Mouse (Mus musculus) CH12.LX (cell line): Measurements from ENCODE around the gene Prrc2b. TPM values are rescaled to one million over a fixed set of nuclear protein-coding genes. Genes with fewer than 3 reads are reported as not detected.

Source experiments
- DNase-seq: peaks from one replicate; pipeline ENCODE4 v3.0.0-alpha.2; 2013; ENCODE audit errors: extremely low read depth
- H3K27ac ChIP-seq: 2 replicates; pipeline ENCODE4 v1.5.1; 2012; ENCODE audit warnings: low read depth, mild to moderate bottlenecking, control low read depth, moderate library complexity; ENCODE audit not compliant: insufficient read depth
- H3K27me3 ChIP-seq: replicated peaks from 2 replicates; pipeline ENCODE3; 2012; ENCODE audit warnings: inconsistent platforms
- H3K36me3 ChIP-seq, 2 experiments: replicated peaks in 1 of 2; 2 replicates each; pipeline versions ENCODE3 to v1.6.1; 2012; ENCODE audit warnings: inconsistent platforms in 1 of 2, low read length in 1 of 2, mild to moderate bottlenecking in 1 of 2, mixed read lengths in 1 of 2, moderate library complexity in 1 of 2; ENCODE audit not compliant: control insufficient read depth in 1 of 2, insufficient read depth in 1 of 2
- H3K4me1 ChIP-seq, 2 experiments: 2 replicates each; pipeline ENCODE4 v1.6.1; 2012; ENCODE audit warnings: inconsistent platforms in 1 of 2, moderate library complexity in 1 of 2; ENCODE audit not compliant: insufficient read depth in 2 of 2, control insufficient read depth in 1 of 2
- H3K4me2 ChIP-seq: 2 replicates; pipeline ENCODE4 v1.6.1; 2012; ENCODE audit warnings: low read depth, mild to moderate bottlenecking, control low read depth; ENCODE audit not compliant: poor library complexity, insufficient read depth, severe bottlenecking
- H3K4me3 ChIP-seq, 3 experiments: fragments of 150-350 bp in 1 of 3; sonication (generic) in 1 of 3; replicated peaks in 1 of 3; 2 replicates each; pipeline versions ENCODE3 to v1.5.1; 2011 to 2012; ENCODE audit warnings: low read depth in 2 of 3, low read length in 2 of 3, mild to moderate bottlenecking in 2 of 3, moderate library complexity in 2 of 3, control low read depth in 1 of 3, improper control_type of control experiment in 1 of 3, inconsistent platforms in 1 of 3, mixed read lengths in 1 of 3; ENCODE audit not compliant: poor library complexity in 1 of 3
- H3K79me2 ChIP-seq: replicated peaks from 2 replicates; pipeline ENCODE4 v1.6.1; 2012; ENCODE audit warnings: mild to moderate bottlenecking, moderate library complexity; ENCODE audit not compliant: control insufficient read depth, poor library complexity, insufficient read depth, severe bottlenecking; ENCODE audit errors: extremely low read depth
- H3K9ac ChIP-seq: 2 replicates; pipeline ENCODE4 v1.6.1; 2012; ENCODE audit warnings: low read depth, mild to moderate bottlenecking, control low read depth, moderate library complexity; ENCODE audit not compliant: insufficient read depth
- H3K9me3 ChIP-seq: replicated peaks from 2 replicates; pipeline ENCODE3; 2012; ENCODE audit warnings: low read length, inconsistent platforms, mixed read lengths
- CTCF ChIP-seq, 2 experiments: IDR thresholded peaks in 1 of 2; conservative IDR thresholded peaks in 1 of 2; 2 replicates each; pipeline ENCODE4 v1.5.1; 2011 to 2012; ENCODE audit warnings: low read depth in 2 of 2, low read length in 2 of 2, improper control_type of control experiment in 1 of 2, inconsistent platforms in 1 of 2, mild to moderate bottlenecking in 1 of 2, moderate library complexity in 1 of 2
- HCFC1 ChIP-seq: IDR thresholded peaks from 2 replicates; pipeline ENCODE4 v1.6.1; 2012; ENCODE audit warnings: low read depth, mild to moderate bottlenecking, inconsistent platforms, low read length, improper control_type of control experiment
- IRF4 ChIP-seq: IDR thresholded peaks from 2 replicates; pipeline ENCODE4 v1.6.1; 2014; ENCODE audit warnings: low read depth, mild to moderate bottlenecking, inconsistent platforms, low read length, improper control_type of control experiment
- KAT2A ChIP-seq: IDR thresholded peaks from 2 replicates; pipeline ENCODE4 v1.6.1; 2012; ENCODE audit warnings: low read length, improper control_type of control experiment, inconsistent platforms; ENCODE audit not compliant: insufficient replicate concordance
- MAX ChIP-seq: IDR thresholded peaks from 2 replicates; pipeline ENCODE4 v1.6.1; 2011; ENCODE audit warnings: low read length, improper control_type of control experiment
- MAZ ChIP-seq: IDR thresholded peaks from 2 replicates; pipeline ENCODE4 v1.6.1; 2012; ENCODE audit warnings: low read depth, mild to moderate bottlenecking, inconsistent platforms, low read length, improper control_type of control experiment, moderate library complexity
- MEF2A ChIP-seq: IDR thresholded peaks from 2 replicates; pipeline ENCODE4 v1.6.1; 2014; ENCODE audit warnings: low read depth, mild to moderate bottlenecking, inconsistent platforms, low read length, improper control_type of control experiment, borderline replicate concordance
- NELFE ChIP-seq: IDR thresholded peaks from 2 replicates; pipeline ENCODE4 v1.6.1; 2011; ENCODE audit warnings: low read depth, low read length, improper control_type of control experiment
- PAX5 ChIP-seq: IDR thresholded peaks from 2 replicates; pipeline ENCODE4 v1.6.1; 2012; ENCODE audit warnings: low read length, inconsistent platforms, mixed read lengths
- RAD21 ChIP-seq: IDR thresholded peaks from 2 replicates; pipeline ENCODE4 v1.6.1; 2011; ENCODE audit warnings: low read depth, mild to moderate bottlenecking, low read length, improper control_type of control experiment, moderate library complexity
- SIN3A ChIP-seq: IDR thresholded peaks from 2 replicates; pipeline ENCODE4 v1.6.1; 2012; ENCODE audit warnings: low read length, improper control_type of control experiment, inconsistent platforms
- SMC3 ChIP-seq: IDR thresholded peaks from 2 replicates; pipeline ENCODE4 v1.6.1; 2011; ENCODE audit warnings: low read depth, low read length, improper control_type of control experiment
- TCF12 ChIP-seq: IDR thresholded peaks from 2 replicates; pipeline ENCODE4 v1.6.1; 2014; ENCODE audit warnings: low read depth, mild to moderate bottlenecking, inconsistent platforms, low read length, improper control_type of control experiment
- UBTF ChIP-seq: IDR thresholded peaks from 2 replicates; pipeline ENCODE4 v1.6.1; 2012; ENCODE audit warnings: low read depth, mild to moderate bottlenecking, inconsistent platforms, low read length, improper control_type of control experiment, moderate library complexity
- ZC3H11A ChIP-seq: IDR thresholded peaks from 2 replicates; pipeline ENCODE4 v1.6.1; 2012; ENCODE audit warnings: low read depth, mild to moderate bottlenecking, inconsistent platforms, low read length, improper control_type of control experiment
- ZMIZ1 ChIP-seq: IDR thresholded peaks from 2 replicates; pipeline ENCODE4 v1.6.1; 2012; ENCODE audit warnings: low read depth, mild to moderate bottlenecking, inconsistent platforms, low read length, improper control_type of control experiment
- ZNF384 ChIP-seq: IDR thresholded peaks from 2 replicates; pipeline ENCODE4 v1.6.1; 2012; ENCODE audit warnings: low read depth, low read length, improper control_type of control experiment, inconsistent platforms
- dilution Hi-C: fragments of 300-500 bp; cut with MboI; formaldehyde crosslinking; loops from 2 replicates; pipeline ENCODE4 v1.14.3; 2020; ENCODE audit warnings: low sequenced_read_pairs; ENCODE audit not compliant: extremely low pct_unique_long_range_greater_than_20kb, extremely low pct_ligation_motif_present
- in situ Hi-C: fragments of 300-500 bp; cut with MboI; formaldehyde crosslinking; loops from 3 replicates; pipeline ENCODE4 v1.14.3; 2019; ENCODE audit warnings: low sequenced_read_pairs, low pct_ligation_motif_present, low pct_unique_long_range_greater_than_20kb, mixed read lengths
- polyA plus RNA-seq: library from polyadenylated mRNA; unstranded; fragments of >175 nt; gene quantifications from 2 replicates; pipeline ENCODE4 v1.2.1, GENCODE M21; 2012; ENCODE audit warnings: low read depth; ENCODE audit not compliant: insufficient read length
- total RNA-seq, 2 experiments: library from RNA; depleted of rRNA; stranded (reverse); fragments of 300-350 nt in 1 of 2; fragments of >200 nt in 1 of 2; gene quantifications; 2 replicates each; pipeline ENCODE4 v1.2.3; 2012 to 2014

Prrc2b gene
- total and polyA plus RNA-seq, 3 experiments, result 7.6 to 59.9 (median 42.2) TPM

GRCm38 (mm10) chr2:32235886-32236759, 85.2 kb downstream of the Prrc2b start, which contains the start of gene Pomt1 (continued):
- TF ChIP-seq NELFE (peak; percentile 97), KAT2A (peak; percentile 66; the same call in 1 of the 2 replicates), PAX5 (no peak), MAZ (peak; percentile 75; the same call in 1 of the 2 replicates), MEF2A (peak; percentile 39; the same call in 1 of the 2 replicates), SMC3 (no peak), TCF12 (peak; percentile 81), ZMIZ1 (0 out of 2 replicates have a peak, but pooled peaks have one; percentile 19), MAX (peak; percentile 87), UBTF (no peak), ZNF384 (0 out of 2 replicates have a peak, but pooled peaks have one; percentile 19), IRF4 (no peak), HCFC1 (peak; percentile 89)
- TF ChIP-seq, all 38 proteins: peak for 20

GRCm38 (mm10) chr2:32236760-32237487, 86.0 kb downstream of the Prrc2b start:
- no peaks in the 10 kb centered on the region for H3K27me3 ChIP-seq
- no peak overlapping the region for H3K27ac ChIP-seq
- H3K36me3 ChIP-seq, result peaks cover 20 to 57% of the 10 kb centered on the region in 2 experiments
- no peaks in the 10 kb centered on the region for H3K9me3 ChIP-seq
- peak overlapping the region; percentile 76 for H3K9ac ChIP-seq
- in situ Hi-C loops, result no loop called here
- TF ChIP-seq SIN3A, result peak; percentile 6
- TF ChIP-seq HCFC1, result no peak
- TF ChIP-seq CTCF (conservative IDR thresholded peaks at IDR 0.05 in 1 of 2, IDR thresholded peaks at IDR 0.05 in 1 of 2; ENCODE audit: low read depth in 2 of 2, low read length in 2 of 2), result peak; percentile 24 to 64; a peak in 2 of 4 replicates
- TF ChIP-seq RAD21, result peak; percentile 15
- no peak for TF ChIP-seq ZC3H11A
- TF ChIP-seq SMC3, result peak; percentile 28
- peak; percentile 59 for DNase-seq
- H3K79me2 ChIP-seq, result 0 out of 2 replicates have a peak, but pooled peaks cover 2% of the 10 kb centered on the region
- H3K4me3 ChIP-seq, result peak overlapping the region; percentile 58 to 82 (median 75)
- peaks cover 4 to 30% of the 10 kb centered on the region in 2 experiments; a peak in 2 of 4 replicates for H3K4me1 ChIP-seq
- dilution Hi-C loops, result no loop called here
- H3K4me2 ChIP-seq, result peak overlapping the region; percentile 55
